Mouse (Mus musculus) adrenal gland, adult 2 months (tissue): ENCODE measurements at regions not wholly inside any gene's neighbourhood (a gene's known extent, or its start where the extent isn't known, plus 50 kb on each side); places are given as distances from the start of the nearest gene placed in this dataset.

Source experiments
- DNase-seq: peaks from one replicate; pipeline ENCODE4 v3.0.0; 2021

DNA sequence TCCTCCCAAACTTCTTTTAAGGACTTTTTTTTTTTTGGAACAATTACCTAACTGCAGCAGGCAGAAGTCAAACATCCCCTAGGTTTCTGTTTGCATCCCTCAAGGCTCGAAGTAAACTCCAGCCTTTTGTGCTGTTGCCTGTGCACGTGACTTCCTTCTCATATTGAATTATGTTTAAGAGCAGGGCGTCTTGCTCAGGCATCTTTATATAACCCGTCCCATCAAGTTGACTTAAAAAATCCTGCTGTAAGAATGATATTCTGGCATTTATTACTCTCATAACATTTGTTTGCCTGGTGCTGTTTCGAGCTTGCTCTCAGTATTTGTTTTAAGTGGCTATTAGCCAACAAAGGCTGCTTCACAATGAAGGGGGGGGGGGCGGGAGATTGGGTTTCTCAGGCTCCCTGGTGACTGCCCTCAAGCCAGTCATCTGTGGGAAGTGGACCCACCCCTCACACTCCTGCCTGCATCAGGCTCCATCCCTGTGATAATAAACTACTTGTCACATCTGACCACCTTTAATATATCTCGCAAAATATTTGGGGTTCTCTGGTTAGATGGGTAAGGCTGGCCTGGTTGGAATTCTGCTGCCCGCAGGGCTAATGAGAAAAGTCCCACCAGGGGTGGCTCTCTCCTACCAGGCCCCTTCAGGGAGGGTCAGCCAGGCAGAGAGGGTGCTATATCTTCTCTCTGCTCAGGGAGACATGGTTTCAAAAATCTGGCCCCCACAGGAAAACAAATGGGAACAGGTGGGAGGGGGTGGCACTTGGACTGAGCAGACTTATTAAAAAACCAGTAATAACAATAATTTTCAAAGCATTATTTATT lies 277.1 kb upstream of the Atp5g3 start:
- no peak for DNase-seq

DNA sequence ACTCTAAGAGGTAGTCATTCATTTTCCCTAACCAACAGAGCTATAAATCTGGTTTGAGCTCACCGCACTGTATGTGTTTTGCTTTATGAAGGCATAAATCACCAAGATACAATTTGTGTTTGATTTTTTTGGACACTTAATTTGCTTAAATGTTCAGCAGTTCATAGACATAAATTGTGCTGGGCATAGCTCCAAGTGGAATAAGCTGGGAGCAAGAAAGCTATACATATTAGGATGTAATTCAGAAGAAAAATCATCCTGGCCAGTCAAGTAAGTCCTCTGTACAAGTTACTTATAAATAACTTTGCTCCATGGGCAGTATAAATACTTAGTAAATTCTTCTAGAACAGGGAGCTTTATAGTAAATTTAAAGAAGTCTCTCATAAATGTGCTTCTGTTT lies 267.0 kb upstream of the Atp5g3 start:
- DNase-seq: no peak

DNA sequence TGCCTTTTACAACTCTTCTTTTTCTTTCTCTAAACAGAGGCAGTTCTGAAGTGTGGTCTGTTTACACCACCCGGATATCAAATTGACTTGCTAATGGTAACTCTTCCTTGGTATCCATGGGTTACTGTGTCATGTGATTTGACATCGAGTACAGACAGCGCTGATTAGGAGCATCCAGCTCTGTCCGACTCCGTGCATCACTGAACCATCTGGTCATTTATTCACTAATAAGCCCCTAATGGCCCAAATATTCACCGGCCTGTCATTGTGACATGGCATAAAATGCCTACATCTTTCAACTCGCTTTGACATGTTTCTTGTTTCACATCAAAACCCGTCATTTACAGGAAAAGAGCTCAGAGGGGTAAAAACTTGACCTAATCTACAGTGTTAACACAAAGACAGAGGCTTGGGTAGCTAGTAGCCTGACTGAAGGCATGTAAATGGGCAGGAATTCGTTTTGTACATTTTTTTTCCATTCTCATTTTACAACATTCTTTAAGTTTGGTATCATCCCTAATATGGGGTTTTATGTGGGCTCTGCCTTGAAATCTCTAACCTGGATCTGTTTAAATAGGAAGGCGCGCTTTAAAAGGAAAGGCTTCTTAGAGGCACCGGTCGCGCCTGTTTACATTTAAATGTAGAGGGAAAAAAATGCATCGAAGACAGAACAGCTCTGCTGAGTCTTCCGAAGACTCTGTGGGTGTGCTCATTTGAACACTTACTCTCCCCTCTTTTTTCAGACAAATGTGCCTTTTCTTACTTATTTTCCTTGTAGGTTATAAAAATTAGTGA lies 257.8 kb upstream of the Atp5g3 start:
- DNase-seq: no peak

DNA sequence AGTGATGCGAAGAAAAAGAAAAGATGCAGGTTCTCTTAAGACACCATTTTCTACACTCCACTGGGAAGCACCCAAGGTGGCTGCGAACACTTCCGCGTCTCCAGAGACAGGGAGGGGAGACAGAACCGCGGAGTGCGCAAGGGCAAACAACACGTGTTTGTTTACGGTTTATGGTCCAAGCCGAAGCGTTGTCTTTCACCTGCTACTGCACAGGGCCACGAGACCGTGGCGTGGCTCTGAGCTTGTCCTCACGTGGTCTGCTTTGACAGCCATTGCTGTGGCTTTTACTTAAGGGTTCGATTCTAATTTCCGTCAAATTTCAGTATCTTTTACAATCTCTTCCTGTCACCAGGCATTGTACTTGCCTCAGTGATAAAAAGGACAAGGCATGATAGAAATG lies 257.2 kb upstream of the Atp5g3 start:
- DNase-seq: no peak

DNA sequence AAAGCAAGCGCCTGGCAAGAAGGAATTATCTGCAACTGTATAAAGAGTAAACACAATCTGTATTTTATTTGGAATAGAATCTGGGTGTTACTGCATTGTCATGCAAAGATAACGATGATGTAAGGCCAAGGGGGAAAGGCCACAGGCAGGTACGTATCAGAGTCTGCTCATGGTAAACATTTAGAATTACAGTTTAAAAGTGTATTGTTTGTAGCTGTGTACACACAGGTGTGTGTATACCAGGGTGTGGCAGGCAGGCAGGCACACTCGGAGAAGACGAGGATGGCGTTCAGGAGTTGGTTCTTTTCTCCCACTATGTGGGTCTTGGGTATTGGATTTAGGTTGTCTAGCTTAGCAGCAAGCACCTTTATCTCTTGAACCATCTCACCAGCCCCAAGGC lies 242.9 kb upstream of the Atp5g3 start:
- DNase-seq: no peak

DNA sequence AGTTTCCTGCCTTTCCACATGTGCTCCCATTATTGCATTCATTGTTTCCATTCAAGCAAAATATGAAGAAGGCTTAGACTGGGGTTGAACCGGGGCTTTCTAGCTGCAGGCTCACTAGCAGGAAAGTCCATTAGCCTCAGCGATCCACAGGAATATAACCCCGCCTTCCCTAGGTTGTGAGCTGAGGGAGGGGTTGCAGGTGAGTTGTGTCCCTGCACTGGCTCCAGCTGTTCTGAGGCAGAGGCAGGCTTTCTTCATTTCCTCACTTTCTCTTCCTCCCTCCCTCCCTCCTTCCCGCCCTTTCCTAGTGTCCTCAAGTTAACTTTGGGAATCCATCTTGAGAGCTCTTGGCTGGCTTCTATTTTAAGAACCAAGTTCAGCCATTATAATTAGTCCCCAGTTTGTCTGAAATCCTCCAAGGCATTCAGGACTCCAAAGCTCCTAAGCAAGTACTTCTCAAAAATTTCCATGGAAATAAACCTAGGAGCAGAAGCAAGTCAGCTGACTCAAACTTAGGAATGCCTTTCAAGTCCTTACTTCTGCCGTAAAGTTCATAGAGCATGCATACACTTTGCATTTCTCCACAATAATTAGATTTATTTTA lies 242.2 kb upstream of the Atp5g3 start:
- no peak for DNase-seq

DNA sequence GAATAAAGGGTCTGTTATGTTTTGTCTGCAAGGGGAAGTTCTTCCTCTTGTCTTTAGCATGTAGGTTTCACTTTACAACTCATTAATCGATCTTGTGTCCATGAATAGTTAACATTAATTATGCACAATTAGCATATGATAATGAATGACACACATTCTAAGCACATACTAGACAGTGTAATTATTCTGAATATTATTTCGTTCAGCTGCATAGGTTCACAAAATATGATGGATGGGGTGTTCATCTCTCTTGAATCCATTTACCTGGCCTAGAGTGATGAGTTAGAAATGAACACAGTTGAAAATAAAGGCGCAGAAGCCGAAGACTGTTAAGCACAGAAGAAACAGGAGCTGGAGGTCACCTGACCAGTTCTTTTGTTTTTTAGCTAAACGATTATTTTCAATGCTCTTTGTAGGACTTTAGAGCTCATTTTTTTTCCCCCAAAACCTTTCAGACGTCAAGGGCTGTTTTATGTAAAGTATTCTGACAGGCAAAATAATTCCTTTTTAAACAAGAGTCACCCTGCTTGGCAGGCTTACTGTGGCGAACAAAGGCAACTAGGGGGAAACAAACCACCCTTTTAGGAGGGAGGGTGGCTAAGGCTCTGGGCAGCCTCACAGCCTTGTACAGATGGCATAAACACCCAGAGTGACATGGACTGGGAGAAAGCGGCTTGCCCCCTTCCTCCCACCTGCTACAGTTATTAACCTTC lies 241.6 kb upstream of the Atp5g3 start:
- no peak for DNase-seq

DNA sequence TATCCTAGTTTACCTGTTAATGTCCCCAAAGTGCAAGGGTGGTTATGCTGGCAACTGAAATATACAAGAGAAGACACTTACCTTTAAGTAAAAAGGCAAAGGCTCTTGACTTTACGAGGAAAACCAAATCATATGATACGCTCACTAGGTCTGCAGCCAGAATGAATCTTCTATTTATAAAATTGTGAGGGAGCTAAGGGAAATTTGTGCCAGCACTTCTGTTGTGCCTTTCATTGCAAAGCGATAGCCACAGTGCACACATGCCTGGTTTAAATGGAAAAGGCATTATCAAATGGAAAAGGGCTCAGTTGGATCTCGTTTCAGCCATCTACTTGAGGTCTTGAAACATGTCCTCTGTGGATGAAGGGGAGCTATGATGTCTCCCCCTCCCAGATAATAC lies 236.1 kb upstream of the Atp5g3 start:
- DNase-seq: no peak

DNA sequence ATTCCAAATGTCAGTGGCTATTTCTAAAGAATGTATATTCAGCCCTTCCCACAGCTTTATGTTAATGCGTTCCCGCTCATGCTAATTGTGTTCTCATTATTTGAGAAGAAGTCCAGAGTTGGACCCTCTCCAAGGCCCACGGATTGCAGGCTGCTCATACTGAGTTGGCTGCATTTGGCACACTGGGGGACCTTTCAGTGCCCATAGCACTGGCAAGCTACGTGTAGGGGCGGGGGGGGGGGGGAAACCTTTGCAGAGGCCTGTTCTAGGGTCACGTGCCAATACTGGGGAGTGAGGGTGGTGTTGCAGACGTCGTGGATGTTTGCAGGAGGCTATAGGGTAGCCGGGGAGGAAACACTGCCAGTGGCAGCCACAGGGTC lies 225.5 kb upstream of the Atp5g3 start:
- DNase-seq: no peak

DNA sequence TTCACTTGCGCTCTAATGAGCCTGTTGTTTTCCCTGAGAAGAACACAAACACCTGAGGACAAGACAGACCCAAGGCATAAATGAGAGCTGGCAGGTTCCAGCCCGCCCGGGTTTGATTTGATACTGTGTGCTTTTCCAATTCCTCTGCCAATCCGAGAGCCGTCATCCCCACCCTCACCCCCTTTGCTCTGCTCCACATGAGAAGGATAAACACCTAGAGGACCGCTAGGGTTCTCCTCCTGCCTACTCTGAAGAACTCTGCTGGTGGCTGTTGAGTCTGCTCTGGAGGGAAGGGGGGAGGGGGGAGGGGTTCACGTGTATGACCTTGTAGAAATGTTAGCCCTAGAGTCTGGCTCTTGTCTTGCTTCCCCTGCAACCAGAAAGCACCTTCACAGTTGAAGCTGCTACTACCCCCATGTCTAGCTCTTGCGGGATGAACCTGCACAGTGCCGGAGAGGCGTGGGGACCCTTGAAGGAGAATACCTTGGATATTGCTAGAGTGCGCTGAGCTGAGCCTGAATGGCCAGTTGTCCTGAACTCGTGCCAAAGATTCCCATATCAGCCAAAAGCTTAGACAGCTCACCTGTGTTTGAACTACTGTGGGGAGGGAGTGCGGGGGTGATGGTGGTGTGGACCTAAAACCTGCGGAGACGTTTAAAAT lies 225.0 kb upstream of the Atp5g3 start:
- no peak for DNase-seq

DNA sequence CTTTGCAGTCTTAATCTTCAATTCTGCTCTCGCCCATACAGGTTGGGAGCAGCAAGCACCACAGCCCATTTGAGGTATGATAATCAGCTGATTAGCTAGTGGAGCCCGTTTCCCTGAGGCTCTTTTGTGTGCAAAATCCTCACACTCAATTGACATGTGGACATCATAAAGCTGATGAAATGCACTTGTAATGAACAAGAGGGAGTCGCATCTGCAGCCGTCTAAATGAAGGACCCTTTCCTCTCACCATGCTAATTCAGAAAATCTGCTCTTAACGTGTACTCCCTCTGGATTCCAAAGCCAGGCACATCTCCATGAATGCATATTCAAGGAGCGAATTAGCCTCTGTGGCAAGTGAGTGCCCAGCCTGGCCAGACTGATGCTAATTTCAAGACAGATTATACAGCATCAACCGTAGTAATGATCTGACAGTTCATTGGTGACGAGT lies 219.0 kb upstream of the Atp5g3 start:
- DNase-seq: no peak

DNA sequence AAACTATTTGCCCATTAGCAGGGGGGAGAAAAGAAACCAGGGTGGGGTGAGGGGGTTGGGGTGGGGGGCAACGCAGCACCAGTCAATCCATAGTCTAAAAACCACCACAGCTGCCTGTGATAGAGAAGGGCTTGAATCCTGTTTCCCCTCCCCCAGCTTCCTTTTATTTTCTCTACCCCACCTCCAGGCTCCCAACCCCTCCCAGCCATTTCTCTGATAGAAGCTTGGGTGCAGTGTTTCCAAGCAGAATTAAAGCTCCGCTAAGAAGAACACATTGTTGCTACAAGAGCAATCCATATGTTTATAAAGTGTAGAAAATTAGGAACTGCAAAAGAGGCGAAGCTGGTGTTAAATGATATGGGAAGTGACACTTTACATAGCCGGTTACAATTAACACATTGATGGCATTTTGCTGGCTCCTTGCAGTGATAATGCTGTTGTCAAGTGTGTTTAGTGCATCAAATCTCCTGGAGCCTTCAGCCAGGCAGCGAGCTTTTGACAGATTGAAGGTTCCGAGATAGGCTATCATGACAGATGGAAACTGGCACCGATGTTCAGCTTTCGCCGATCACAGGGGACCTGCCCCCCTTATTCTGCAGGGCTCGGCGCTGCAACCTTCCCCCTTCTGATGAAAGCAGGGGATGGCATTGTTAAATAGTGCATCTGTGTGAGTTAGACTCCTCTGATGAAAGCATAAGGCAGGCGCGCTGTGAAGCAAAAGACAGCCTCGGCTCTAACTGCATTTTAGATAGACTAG lies 217.8 kb upstream of the Atp5g3 start:
- no peak for DNase-seq

DNA sequence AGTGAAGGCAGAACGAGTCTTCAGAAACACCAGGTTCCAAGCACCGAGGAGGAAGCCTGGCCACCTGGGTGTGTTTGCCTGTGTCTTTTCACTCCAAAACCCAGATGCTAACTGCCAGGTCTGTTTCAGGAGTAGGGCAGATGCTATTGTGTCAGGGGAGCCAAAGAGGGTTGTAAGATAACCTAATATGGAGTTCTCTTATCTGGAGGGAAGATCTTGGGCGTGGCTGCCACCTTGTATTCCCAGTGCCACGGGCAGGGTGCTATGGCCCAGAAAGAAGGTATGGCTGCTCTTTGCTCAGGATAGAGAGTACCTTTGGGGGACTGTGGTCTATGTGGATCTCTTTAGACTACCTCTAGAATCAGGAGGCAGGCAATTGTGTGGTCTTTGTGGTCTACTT lies 216.0 kb upstream of the Atp5g3 start:
- DNase-seq: no peak

DNA sequence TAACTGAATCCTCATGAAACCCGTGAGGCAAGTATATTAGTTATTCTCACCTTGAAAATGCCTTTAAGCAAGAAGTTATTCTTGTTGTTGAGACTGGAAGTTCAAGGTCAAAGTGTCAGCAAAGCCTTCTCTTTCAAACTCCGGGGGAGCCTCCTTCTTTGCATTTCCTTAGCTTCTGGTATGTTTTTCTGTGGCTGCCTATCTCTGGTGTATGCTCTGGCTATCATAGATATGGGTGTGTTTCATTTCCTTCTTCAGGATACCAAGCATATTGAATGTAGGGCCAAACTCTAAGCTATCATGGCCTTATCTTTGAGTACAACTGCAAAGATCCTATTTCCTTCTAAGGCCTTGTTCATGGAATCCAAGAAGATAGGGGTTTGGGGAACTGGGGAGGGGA lies 213.1 kb upstream of the Atp5g3 start:
- DNase-seq: no peak

DNA sequence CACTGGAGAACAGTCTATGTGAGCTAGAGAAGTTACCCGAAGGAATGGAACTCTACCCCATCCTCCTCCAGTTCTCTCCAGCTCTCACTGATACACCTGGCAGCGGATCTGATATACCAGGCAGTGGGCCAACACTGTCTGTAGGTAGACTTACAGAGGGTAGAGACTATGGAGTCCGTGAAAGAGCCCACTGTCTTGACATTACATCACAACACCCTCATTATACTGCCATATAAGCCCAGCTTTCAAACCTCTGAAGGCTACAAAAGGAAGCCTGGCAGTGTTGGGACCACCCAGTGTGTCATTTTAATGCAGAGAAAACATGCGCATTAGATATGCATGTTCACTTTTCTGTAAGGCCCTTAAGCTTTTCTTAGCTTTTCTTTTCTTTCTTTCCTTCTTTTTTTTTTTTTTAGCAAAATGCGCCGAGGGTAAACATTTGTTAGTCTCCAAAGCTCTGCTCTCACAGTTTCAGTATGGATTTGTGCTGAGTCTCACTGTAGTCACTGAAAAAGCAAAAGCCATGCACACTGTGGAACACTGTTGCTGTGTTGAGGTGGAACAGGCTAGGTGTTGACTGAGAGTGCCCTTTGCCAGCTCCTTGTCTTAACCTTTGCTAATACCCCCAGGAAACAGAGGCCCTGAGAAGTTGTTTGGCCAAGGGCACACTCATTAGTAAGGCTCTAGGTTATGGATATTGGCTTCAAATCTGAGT lies 212.4 kb upstream of the Atp5g3 start:
- DNase-seq: no peak

DNA sequence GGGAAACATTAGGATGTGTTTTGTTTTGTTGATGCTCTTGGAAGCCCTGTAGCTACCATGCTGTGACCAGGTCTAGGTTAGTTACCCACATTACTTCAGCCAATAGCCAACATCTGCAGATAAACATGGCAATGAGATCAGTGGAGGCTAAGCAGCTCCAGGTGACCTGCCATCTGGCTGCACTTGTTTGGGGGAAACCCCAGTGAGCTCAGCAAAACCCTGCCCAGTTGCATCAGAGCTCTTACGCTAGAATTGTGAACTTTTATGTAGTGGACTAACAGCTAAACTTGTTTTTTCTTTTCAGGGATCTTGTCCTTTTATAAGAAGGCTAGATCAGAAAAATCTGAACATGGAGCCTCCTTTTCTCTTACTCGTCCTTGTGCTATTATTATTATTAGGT lies 211.8 kb upstream of the Atp5g3 start:
- DNase-seq: no peak

DNA sequence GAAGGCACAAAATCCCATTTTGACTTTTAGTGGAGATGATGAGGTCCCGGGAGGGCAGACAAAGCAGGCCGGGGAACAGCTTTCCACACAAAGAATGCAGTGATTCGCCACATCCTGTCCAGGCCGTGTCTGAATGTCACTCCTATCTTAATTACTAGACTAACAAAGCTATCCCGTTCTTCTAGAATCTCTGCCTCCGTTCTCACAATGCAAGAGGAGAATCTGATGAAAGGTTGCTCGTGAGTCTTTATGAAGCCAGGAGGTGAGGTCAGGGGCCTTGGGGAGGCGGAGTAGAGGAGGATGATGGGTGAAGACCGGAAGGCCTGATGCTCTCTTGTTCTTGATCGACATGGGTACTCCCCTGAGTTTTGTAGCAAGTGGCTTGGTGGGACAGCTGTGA lies 208.9 kb upstream of the Atp5g3 start:
- no peak for DNase-seq

DNA sequence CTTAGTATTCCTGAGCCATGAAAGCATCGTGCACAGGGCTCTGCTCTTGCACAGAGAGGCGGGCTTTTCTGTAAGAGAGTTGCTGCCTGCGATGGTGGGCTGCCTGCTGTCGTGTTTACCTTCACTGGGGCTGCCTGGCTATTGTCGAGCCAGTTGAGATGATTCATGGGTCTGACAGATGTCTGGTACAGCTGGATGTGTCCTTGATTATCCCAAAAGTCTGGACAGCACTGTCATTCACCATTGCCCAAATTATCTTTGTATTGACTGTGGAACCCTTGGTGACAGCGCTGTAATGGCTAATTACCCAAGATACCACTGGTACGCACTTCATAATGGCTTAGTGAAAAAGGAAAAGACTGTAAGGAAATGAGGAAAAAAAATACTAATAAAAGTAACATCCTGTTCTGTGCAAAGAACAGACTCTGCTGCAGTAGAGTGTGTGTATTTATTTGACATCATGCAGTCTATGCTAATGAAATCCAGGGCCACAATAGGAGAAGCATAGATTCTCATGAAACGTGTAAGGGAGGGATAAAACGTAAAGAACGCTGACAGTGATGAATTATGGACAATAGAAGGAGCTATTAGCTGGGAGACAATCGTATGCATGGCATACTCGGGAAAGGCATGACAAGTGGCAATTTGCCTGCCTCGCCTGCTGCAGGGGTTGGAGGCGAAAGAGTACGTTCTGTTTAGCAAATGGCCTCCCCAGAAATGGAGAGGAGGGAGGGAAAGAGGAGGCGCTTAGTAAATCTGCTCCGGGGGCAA lies 208.2 kb upstream of the Atp5g3 start:
- no peak for DNase-seq

DNA sequence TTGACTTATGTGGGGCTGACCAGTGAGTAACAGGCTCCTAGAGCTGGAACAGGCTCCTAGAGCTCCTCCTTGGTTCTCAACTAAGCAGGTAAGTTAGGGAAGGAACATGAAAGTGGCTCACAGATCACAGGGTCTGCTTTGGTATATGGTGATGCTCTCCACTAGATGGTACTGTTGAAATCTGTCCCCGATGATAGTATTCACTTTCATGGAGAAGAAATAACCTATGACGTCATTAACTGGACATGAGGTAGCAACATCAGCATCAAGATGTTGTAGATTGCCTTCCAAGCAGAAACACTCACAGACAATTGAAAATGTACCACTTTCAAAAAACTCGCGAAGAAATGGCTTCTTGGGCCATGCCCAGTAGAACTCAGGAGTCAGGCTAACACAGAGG lies 195.3 kb upstream of the Atp5g3 start:
- DNase-seq: no peak
